In the genomic region with DNA sequence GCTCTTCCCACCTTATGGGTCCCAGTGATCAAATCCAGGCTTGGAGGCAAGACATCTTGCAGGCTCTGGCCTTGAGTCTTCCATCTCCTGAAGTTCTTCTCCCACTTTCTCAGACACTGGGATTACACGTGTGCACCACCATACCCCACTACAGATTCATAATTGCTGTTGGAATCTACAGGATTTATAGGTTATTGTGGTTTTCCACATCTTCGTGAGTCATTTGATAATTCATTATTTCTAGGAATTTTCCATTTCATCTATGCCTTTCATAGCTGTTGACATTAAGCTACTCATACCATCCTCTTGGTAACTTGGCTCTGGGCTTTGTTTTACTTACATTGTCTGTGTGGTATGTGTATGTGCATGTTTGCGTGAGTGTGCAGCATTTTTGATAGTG, we compare ENCODE assay signal across 21 mouse cellular contexts. TPM values are rescaled to one million over a fixed set of nuclear protein-coding genes. Genes with fewer than 3 reads are reported as not detected.
A peak's percentile ranks its signal among the peaks of the same experiment; 100 is the strongest.
DNase-seq lines count a peak whose midpoint lies in the region; TF ChIP-seq lines count a peak whose summit lies in the region.
"Had no signal": no experiment of that assay in that cellular context is flagged by ENCODE, and none has a peak within 500 bp of the region (broad histone marks: within the 10 kb centered on the region; RNA-seq: fewer than 3 reads in every experiment).

No protein-coding gene starts in this region.

- H3K36me3 ChIP-seq in C2C12 (ENCODE audit: control insufficient read depth, insufficient read depth): no peaks in the 10 kb centered on the region
- H3K36me3 ChIP-seq: G1E had no signal

- no peaks in the 10 kb centered on the region for H3K79me3 ChIP-seq in C2C12 (ENCODE audit: low read depth)

- DNase-seq in 3T3-L1 (ENCODE audit: low read depth, low spot score): peak; percentile 60
- peak; percentile 36 for DNase-seq in NIH3T3 (ENCODE audit: low read depth)
- DNase-seq in layer of hippocampus, adult 2 months (ENCODE audit: low spot score in 2 of 2): no peak
- no peak for DNase-seq in kidney, postnatal 14 days
- no peak for DNase-seq in embryo, embryonic 10.5 days (ENCODE audit: low spot score)
- DNase-seq: adrenal gland, adult 2 months; adrenal gland, adult 8-10 months; adrenal gland, postnatal 10 days; adrenal gland, postnatal 14 days; adrenal gland, postnatal 25 days; adrenal gland, postnatal 36 days; B cell, adult 2 months; cerebellum, adult 11 months; cerebellum, adult 11-12 months; cerebellum, adult 18-20 months; cerebellum, adult 2 months; cerebellum, adult 8-10 months; cerebellum, adult 9-10 months had no signal

- TF ChIP-seq CTCF in C2C12 (IDR thresholded peaks at IDR 0.05; ENCODE audit: control insufficient read depth, insufficient read depth, insufficient read length): no peak
- no peak for TF ChIP-seq CTCF in layer of hippocampus, adult 2 months (conservative IDR thresholded peaks at IDR 0.05)

- no peak overlapping the region for H3K27ac ChIP-seq in layer of hippocampus, adult 2 months

- no peaks in the 10 kb centered on the region for H3K79me2 ChIP-seq in C2C12 (ENCODE audit: control insufficient read depth, insufficient read depth)

- no peak overlapping the region for H3K4me3 ChIP-seq in C2C12 (ENCODE audit: insufficient read depth, poor library complexity, severe bottlenecking)
- H3K4me3 ChIP-seq in layer of hippocampus, adult 2 months: no peak overlapping the region

- no peaks in the 10 kb centered on the region for H3K27me3 ChIP-seq in C2C12 (ENCODE audit: control insufficient read depth, insufficient read depth, insufficient read length)
- H3K27me3 ChIP-seq: Patski had no signal

- H3ac ChIP-seq in C2C12 (ENCODE audit: control insufficient read depth, insufficient read length, low read depth): no peak overlapping the region

TF ChIP-seq in C2C12, 6 proteins besides CTCF, POLR2A, EP300 and RAD21:
- TF ChIP-seq MYOG (IDR thresholded peaks at IDR 0.05; ENCODE audit: control insufficient read depth, extremely low read depth, insufficient read length) (no peak), FOSL1 (IDR thresholded peaks at IDR 0.05; ENCODE audit: insufficient read depth, low read length, poor library complexity, severe bottlenecking) (peak; percentile 63), MAX (IDR thresholded peaks at IDR 0.05) (peak; percentile 57), CEBPB (IDR thresholded peaks at IDR 0.05; ENCODE audit: low read depth) (no peak)

RNA-seq across cellular contexts. Expression of a gene that starts 46.8 kb away (rescaled TPM):
- 4.0 TPM for polyA plus RNA-seq in C2C12 (2012; fragmentation: generic; extraction: Trizol)
- total RNA-seq in layer of hippocampus, adult 2 months (2021): 10 to 100 TPM; 39.2 to 42.1 TPM

Comparison
In these comparisons a context has a peak if more than half of its experiments do, and no peak if none do; other contexts are left out.
1. DNase-seq: peak in 3T3-L1 (single experiment) and NIH3T3 (single experiment); none in layer of hippocampus, adult 2 months (0 of 2), kidney, postnatal 14 days (single experiment) and embryo, embryonic 10.5 days (single experiment).